Mouse (Mus musculus) midbrain, embryonic 16.5 days (tissue): ENCODE data around the gene Uvrag. TPM values are rescaled to one million over a fixed set of nuclear protein-coding genes. Genes with fewer than 3 reads are reported as not detected.

ENCODE experiments used
- ATAC-seq: fragments of 200-750 bp; cut with Nextera tagmentation; 2 replicates; pipeline ENCODE4 v1.8.0; 2017; ENCODE audit warnings: moderate TSS enrichment
- H3K27ac ChIP-seq: fragments of 300-500 bp; sonication (generic); 2 replicates; pipeline ENCODE4 v1.5.1; 2014; ENCODE audit warnings: mild to moderate bottlenecking, low read length, mixed read lengths
- H3K27me3 ChIP-seq: fragments of 300-500 bp; sonication (generic); 2 replicates; pipeline ENCODE4 v1.6.1; 2014; ENCODE audit warnings: low read depth, low read length, mixed read lengths; ENCODE audit not compliant: control insufficient read depth, insufficient read depth
- H3K36me3 ChIP-seq: fragments of 300-500 bp; sonication (generic); 2 replicates; pipeline ENCODE4 v1.6.1; 2014; ENCODE audit warnings: mild to moderate bottlenecking, low read length, moderate library complexity, mixed read lengths; ENCODE audit not compliant: control insufficient read depth, insufficient read depth
- H3K4me1 ChIP-seq: fragments of 300-500 bp; sonication (generic); 2 replicates; pipeline ENCODE4 v1.6.1; 2014; ENCODE audit warnings: mild to moderate bottlenecking, low read length, mixed read lengths; ENCODE audit not compliant: control insufficient read depth, insufficient read depth
- H3K4me2 ChIP-seq: fragments of 300-500 bp; sonication (generic); 2 replicates; pipeline ENCODE4 v1.6.1; 2014; ENCODE audit warnings: mild to moderate bottlenecking, low read length, mixed read lengths
- H3K4me3 ChIP-seq: fragments of 300-500 bp; sonication (generic); 2 replicates; pipeline ENCODE4 v1.5.1; 2014; ENCODE audit warnings: low read depth, mild to moderate bottlenecking, low read length, moderate library complexity, mixed read lengths
- H3K9ac ChIP-seq: fragments of 300-500 bp; sonication (generic); 2 replicates; pipeline ENCODE4 v1.6.1; 2014; ENCODE audit warnings: low read depth, low read length, mixed read lengths
- H3K9me3 ChIP-seq: fragments of 300-500 bp; sonication (generic); replicated peaks from 2 replicates; pipeline ENCODE4 v1.6.1; 2014; ENCODE audit warnings: mild to moderate bottlenecking, low read length, mixed read lengths; ENCODE audit not compliant: control insufficient read depth, poor library complexity, severe bottlenecking
- WGBS: fragments of 180-500 bp; shearing (Covaris S2); extraction: QIAGEN DNeasy Blood & Tissue Kit; methylation state at CpG from one replicate; pipeline ENCODE4 v1.1.7; 2014; 5-methylcytosine and 5-hydroxymethylcytosine counted together
- polyA plus RNA-seq: library from polyadenylated mRNA; unstranded; fragments of >200 nt; fragmentation: Nextera tagmentation; extraction: Ambion mirVana; gene quantifications from 2 replicates; pipeline ENCODE4 v1.2.1, GENCODE M21; 2015

The Uvrag gene
- polyA plus RNA-seq, 1 experiment from 2014 or later: 16.0 TPM

DNA sequence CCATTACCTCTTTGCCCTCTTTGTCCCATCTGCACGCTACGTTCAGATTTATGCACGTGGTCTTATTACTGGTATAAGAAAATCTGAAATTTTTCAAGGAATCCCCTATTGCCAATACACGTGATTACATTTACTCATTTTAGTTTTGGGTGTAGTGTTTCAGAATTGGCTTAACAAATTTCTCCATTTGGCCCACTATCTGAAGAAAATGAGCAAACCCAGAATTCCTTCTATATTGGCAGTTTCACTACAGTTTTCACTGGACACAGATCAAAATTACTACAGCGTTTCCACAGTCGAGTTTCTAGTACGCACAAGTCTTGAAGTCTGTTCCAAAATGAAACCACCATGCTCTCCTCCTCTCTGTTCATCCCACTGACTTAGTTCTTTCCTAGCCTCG lies 104.7 kb downstream of the Uvrag start:
- no peaks in the 10 kb centered on the region for H3K27me3 ChIP-seq
- no peak overlapping the region for H3K9ac ChIP-seq
- no peaks in the 10 kb centered on the region for H3K9me3 ChIP-seq
- no peaks in the 10 kb centered on the region for H3K36me3 ChIP-seq
- no peak overlapping the region for H3K4me2 ChIP-seq
- H3K4me3 ChIP-seq: no peak overlapping the region
- no peak for ATAC-seq
- 90% methylated on average over 8 of the region's 8 CpGs for WGBS
- no peak overlapping the region for H3K27ac ChIP-seq
- H3K4me1 ChIP-seq: no peaks in the 10 kb centered on the region

- Histone ChIP-seq H3K36me3 (no peaks in the 10 kb centered on the region), H3K9ac (no peak overlapping the region), H3K4me1 (no peaks in the 10 kb centered on the region), H3K27ac (no peak overlapping the region), H3K4me3 (no peak overlapping the region), H3K27me3 (no peaks in the 10 kb centered on the region), H3K4me2 (no peak overlapping the region), H3K9me3 (no peaks in the 10 kb centered on the region)
- 97% methylated on average over 2 of the region's 2 CpGs for WGBS
- ATAC-seq: no peak
These were observed 106.0 kb downstream of the Uvrag start for GRCm38 (mm10) chr7:99034909-99035308.

DNA sequence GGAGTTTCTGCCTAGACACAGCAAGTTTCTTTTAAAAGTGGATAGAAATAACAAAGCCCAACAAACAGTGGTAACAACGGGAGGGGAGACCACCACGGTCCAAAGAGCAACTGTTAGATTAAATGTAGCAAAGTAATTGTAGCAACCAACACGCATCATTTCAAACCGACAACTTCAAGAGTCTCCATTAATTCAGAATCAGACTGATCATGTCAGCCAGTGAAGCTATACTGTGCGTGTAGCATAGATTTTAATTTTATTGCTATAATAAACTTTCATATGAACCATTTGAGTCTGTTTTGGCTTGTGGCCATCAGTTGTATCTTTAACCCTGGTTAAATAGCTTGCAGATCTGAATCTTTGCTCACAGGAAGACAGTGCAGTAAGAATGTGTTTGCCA lies 107.1 kb downstream of the Uvrag start:
- Histone ChIP-seq H3K36me3 (no peaks in the 10 kb centered on the region), H3K27me3 (no peaks in the 10 kb centered on the region), H3K9ac (no peak overlapping the region), H3K4me1 (no peaks in the 10 kb centered on the region), H3K4me3 (no peak overlapping the region), H3K4me2 (no peak overlapping the region), H3K9me3 (no peaks in the 10 kb centered on the region), H3K27ac (no peak overlapping the region)
- whole genome bisulfite sequencing: 88% methylated on average over 5 of the region's 5 CpGs
- no peak for ATAC-seq

- Histone ChIP-seq H3K36me3 (no peaks in the 10 kb centered on the region), H3K4me1 (no peaks in the 10 kb centered on the region), H3K27me3 (no peaks in the 10 kb centered on the region), H3K4me3 (no peak overlapping the region), H3K9me3 (no peaks in the 10 kb centered on the region), H3K9ac (no peak overlapping the region), H3K27ac (no peak overlapping the region), H3K4me2 (no peak overlapping the region)
- no peak for ATAC-seq
- WGBS: 95% methylated on average over 3 of the region's 3 CpGs
These were observed 107.6 kb downstream of the Uvrag start for GRCm38 (mm10) chr7:99033314-99033713.

DNA sequence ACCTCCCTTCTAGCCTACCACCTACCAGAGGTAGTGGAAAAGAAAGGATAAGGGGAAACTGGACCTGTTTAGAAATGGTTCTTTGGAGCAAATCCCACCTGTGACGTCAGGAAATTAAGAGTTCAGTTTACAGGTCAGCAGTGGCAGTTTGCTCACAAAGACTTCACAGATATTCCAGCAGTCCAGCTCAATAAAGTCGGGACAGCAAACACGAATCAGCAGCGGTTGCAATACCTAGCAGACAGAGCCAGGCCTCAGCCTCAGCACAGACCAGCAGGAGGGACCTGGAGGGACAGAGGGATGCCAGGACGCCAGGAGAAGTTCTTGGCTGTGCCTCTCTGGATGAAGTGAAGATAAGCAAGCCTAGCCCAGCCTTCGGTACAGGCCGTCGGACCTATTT lies 108.9 kb downstream of the Uvrag start:
- H3K27me3 ChIP-seq: no peaks in the 10 kb centered on the region
- H3K27ac ChIP-seq: no peak overlapping the region
- 93% methylated on average over 8 of the region's 8 CpGs for WGBS
- H3K4me2 ChIP-seq: no peak overlapping the region
- ATAC-seq: no peak
- no peaks in the 10 kb centered on the region for H3K36me3 ChIP-seq
- H3K4me1 ChIP-seq: no peaks in the 10 kb centered on the region
- H3K9me3 ChIP-seq: no peaks in the 10 kb centered on the region
- H3K9ac ChIP-seq: no peak overlapping the region
- no peak overlapping the region for H3K4me3 ChIP-seq

DNA sequence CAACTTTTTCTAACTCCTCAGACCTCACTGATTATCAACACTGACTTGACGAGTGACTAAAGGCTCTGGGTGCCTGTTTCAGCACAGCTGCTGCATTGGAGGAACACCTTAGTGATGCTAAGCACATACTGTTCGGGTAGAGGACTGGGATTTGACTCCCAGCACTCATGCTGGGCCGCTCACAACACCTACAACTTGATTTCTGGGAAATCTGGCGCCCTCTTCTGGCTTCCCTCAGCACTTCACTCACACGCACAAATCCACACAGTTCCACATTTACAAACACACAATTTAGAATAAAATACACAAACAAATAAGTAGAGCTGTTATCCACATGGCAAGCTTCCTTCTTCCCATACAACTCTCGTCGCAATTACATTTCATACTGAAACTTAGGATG lies 112.8 kb downstream of the Uvrag start:
- 89% methylated on average over 7 of the region's 7 CpGs for WGBS

DNA sequence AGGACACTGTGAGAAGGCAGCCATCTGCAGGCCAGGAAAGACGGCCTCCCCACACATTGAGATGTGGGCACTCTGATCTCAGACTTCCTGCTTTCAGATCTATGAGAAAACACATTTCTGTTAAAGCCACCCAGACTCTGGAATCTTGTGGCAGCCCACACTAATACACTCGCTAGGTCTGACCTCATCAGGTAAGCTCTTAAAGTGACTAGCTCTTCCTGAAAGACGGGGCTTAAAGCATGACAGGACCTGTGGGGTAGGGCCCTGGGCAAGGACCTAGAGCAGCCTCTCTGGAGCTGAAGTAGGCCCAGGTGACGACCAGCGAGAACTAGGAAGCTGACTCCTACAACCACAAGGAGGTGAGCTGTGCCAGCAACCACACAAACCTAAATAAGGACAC lies 113.8 kb downstream of the Uvrag start:
- Histone ChIP-seq H3K9ac (no peak overlapping the region), H3K27ac (no peak overlapping the region), H3K4me2 (no peak overlapping the region), H3K27me3 (no peaks in the 10 kb centered on the region), H3K4me3 (no peak overlapping the region), H3K4me1 (no peaks in the 10 kb centered on the region), H3K9me3 (no peaks in the 10 kb centered on the region), H3K36me3 (no peaks in the 10 kb centered on the region)
- ATAC-seq: no peak
- 84% methylated on average over 5 of the region's 5 CpGs for WGBS

More for the DNA sequence above, 112.8 kb downstream of the Uvrag start:
- Histone ChIP-seq H3K4me1 (no peaks in the 10 kb centered on the region), H3K4me3 (no peak overlapping the region), H3K4me2 (no peak overlapping the region), H3K9ac (no peak overlapping the region), H3K27me3 (no peaks in the 10 kb centered on the region), H3K36me3 (no peaks in the 10 kb centered on the region), H3K27ac (no peak overlapping the region), H3K9me3 (no peaks in the 10 kb centered on the region)
- ATAC-seq: no peak

- no peak overlapping the region for H3K27ac ChIP-seq
- no peaks in the 10 kb centered on the region for H3K36me3 ChIP-seq
- H3K9me3 ChIP-seq: no peaks in the 10 kb centered on the region
- H3K4me2 ChIP-seq: no peak overlapping the region
- no peak for ATAC-seq
- no peak overlapping the region for H3K9ac ChIP-seq
- H3K4me1 ChIP-seq: no peaks in the 10 kb centered on the region
- H3K27me3 ChIP-seq: no peaks in the 10 kb centered on the region
- WGBS: 88% methylated on average over 10 of the region's 10 CpGs
- H3K4me3 ChIP-seq: no peak overlapping the region
These were observed 115.0 kb downstream of the Uvrag start for GRCm38 (mm10) chr7:99025989-99026388.

DNA sequence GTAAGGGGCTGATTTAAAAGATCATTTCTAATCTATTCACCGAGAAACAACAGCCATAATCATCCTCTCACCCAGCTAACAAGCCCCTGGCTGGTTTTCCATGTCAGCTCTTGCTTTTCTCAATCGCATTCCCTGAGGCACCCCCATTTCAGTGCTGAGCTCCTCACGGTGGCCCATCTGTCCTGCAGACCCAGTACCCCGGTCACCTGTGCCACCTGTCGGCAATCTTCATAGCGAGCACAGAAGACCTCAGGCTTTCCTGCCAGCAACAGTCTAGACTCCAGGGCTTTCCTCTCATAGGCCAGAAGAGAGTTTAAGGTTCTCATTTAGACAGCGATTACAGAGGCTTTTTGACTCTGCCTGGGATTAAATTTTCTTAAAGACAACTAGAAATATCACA lies 115.7 kb downstream of the Uvrag start:
- Histone ChIP-seq H3K27me3 (no peaks in the 10 kb centered on the region), H3K9me3 (no peaks in the 10 kb centered on the region), H3K27ac (no peak overlapping the region), H3K9ac (no peak overlapping the region), H3K36me3 (no peaks in the 10 kb centered on the region), H3K4me1 (no peaks in the 10 kb centered on the region), H3K4me2 (no peak overlapping the region), H3K4me3 (no peak overlapping the region)
- 88% methylated on average over 7 of the region's 7 CpGs for WGBS
- no peak for ATAC-seq

DNA sequence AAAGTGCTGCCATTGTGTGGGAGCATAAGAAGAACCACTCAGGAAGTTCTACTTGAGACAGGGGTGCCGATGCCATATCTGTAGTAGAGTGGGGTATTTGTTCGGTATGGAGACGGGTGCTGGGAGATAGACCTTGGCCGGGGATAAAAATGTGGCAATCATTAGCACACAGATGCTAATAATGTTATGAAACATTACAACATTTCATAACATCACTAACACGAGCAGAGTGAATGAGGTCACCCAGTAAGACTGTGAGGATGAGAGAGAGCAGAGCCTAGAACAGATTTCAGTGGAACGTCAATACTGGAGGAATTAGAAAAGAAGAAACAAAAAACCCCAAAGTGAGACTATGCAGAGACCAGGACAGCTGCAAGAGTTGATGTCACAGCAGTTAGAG lies 116.2 kb downstream of the Uvrag start:
- Histone ChIP-seq H3K27ac (no peak overlapping the region), H3K4me1 (no peaks in the 10 kb centered on the region), H3K9me3 (no peaks in the 10 kb centered on the region), H3K4me2 (no peak overlapping the region), H3K36me3 (no peaks in the 10 kb centered on the region), H3K27me3 (no peaks in the 10 kb centered on the region), H3K4me3 (no peak overlapping the region), H3K9ac (no peak overlapping the region)
- ATAC-seq: no peak
- 93% methylated on average over 6 of the region's 6 CpGs for WGBS
